Mouse (Mus musculus) spleen, postnatal 4 days (tissue): ENCODE data around the gene Ttc3.

Experiments
- DNase-seq, 2 experiments: peaks; one replicate each; pipeline ENCODE4 v3.0.0; 2022; ENCODE audit warnings: low spot score in 2 of 2

Gene Ttc3

GRCm38 (mm10) chr16:94504192-94504591 lies 133.8 kb downstream of the Ttc3 start:
- DNase-seq: no peak

GRCm38 (mm10) chr16:94507071-94507470 lies 136.7 kb downstream of the Ttc3 start:
- no peak for DNase-seq

GRCm38 (mm10) chr16:94508769-94509168 lies 138.4 kb downstream of the Ttc3 start:
- no peak for DNase-seq

GRCm38 (mm10) chr16:94509983-94510382 lies 139.6 kb downstream of the Ttc3 start:
- no peak for DNase-seq

- no peak for DNase-seq
These were observed 147.2 kb downstream of the Ttc3 start for GRCm38 (mm10) chr16:94517606-94518005.
